Mouse (Mus musculus): ENCODE measurements around the gene Abhd15. TPM values are rescaled to one million over a fixed set of nuclear protein-coding genes. Genes with fewer than 3 reads are reported as not detected.

Abhd15 gene
- polyA plus RNA-seq, 1 experiment from 2014 or later, result 2.2 TPM

DNA sequence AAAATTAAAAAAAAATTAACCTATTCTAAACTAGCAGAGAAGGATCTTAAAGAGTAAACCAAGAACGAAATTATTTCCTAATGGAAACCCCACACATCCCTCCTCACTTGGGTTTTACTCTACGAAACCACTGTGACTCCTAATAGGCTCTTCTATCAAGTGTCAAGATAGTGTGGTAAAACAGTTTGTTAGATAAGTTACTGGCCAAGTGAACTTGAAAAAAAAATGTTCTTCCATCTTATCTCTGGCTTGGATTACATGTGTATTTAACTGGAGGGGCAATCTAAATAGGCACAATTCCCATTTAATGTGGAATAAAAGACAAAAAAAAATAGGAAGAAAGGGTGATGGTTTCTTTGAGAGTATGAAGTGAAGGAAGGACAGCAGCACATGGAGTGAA is 15.9 kb downstream of the Abhd15 start:
- Histone ChIP-seq H3K27me3 (no peaks in the 10 kb centered on the region), H3K9me3 (replicated peaks) (no peaks in the 10 kb centered on the region), H3K27ac (no peak overlapping the region), H3K4me1 (replicated peaks) (no peaks in the 10 kb centered on the region), H3K36me3 (peaks cover 16% of the 10 kb centered on the region), H3K4me2 (no peak overlapping the region), H3K4me3 (no peak overlapping the region), H3K9ac (no peak overlapping the region)
- WGBS, result 72% methylated on average over 2 of the region's 2 CpGs
- ATAC-seq (replicated peaks; ENCODE audit: insufficient number of reproducible peaks, insufficient read depth, low FRiP score, low read depth), result no peak

GRCm38 (mm10) chr11:77532202-77532846 is 17.4 kb downstream of the Abhd15 start:
- no peak overlapping the region for H3K4me3 ChIP-seq
- no peaks in the 10 kb centered on the region for H3K9me3 ChIP-seq (replicated peaks)
- 84% methylated on average over 4 of the region's 4 CpGs for WGBS
- H3K9ac ChIP-seq, result no peak overlapping the region
- H3K27ac ChIP-seq, result no peak overlapping the region
- no peaks in the 10 kb centered on the region for H3K27me3 ChIP-seq
- no peak overlapping the region for H3K4me2 ChIP-seq
- H3K4me1 ChIP-seq (replicated peaks), result no peaks in the 10 kb centered on the region
- H3K36me3 ChIP-seq, result peaks cover 30% of the 10 kb centered on the region
- no peak for ATAC-seq (replicated peaks; ENCODE audit: insufficient number of reproducible peaks, insufficient read depth, low FRiP score, low read depth)

DNA sequence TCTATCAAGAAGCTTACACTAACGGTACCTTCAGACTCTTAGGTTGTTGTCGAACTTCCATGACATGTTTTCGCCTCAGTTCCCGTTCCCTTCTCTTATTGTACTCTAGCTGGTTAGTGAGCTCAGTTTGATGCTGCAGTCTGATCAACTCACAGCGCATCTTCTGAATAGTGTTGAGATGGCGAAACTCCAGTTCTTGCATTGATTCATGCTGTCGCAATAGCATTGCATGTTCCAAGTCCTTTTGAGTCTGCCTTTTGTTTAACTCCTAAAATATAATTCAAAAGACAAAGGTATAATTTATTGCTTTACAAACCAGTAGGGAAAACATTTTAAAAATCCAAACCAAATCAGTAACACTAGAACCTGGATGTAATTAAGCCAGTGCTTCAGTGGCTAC is 30.3 kb downstream of the Abhd15 start:
- H3K36me3 ChIP-seq, result peaks cover 66% of the 10 kb centered on the region
- 92% methylated on average over 7 of the region's 7 CpGs for WGBS

GRCm38 (mm10) chr11:77585201-77585600 is 70.3 kb downstream of the Abhd15 start:
- no peak overlapping the region for H3K27ac ChIP-seq
- no peak for ATAC-seq (replicated peaks; ENCODE audit: insufficient number of reproducible peaks, insufficient read depth, low FRiP score, low read depth)
- no peak overlapping the region for H3K4me2 ChIP-seq
- peaks cover 10% of the 10 kb centered on the region; the same call in 1 of the 2 replicates for H3K4me1 ChIP-seq (replicated peaks)
- H3K9ac ChIP-seq, result no peak overlapping the region
- H3K27me3 ChIP-seq, result no peaks in the 10 kb centered on the region
- H3K36me3 ChIP-seq, result peaks cover 35% of the 10 kb centered on the region
- H3K9me3 ChIP-seq (replicated peaks), result no peaks in the 10 kb centered on the region
- 87% methylated on average over 3 of the region's 3 CpGs for WGBS
- H3K4me3 ChIP-seq, result no peak overlapping the region

More for the DNA sequence above, 30.3 kb downstream of the Abhd15 start:
- Histone ChIP-seq H3K4me2 (no peak overlapping the region), H3K9me3 (replicated peaks) (no peaks in the 10 kb centered on the region), H3K9ac (no peak overlapping the region), H3K4me1 (replicated peaks) (no peaks in the 10 kb centered on the region), H3K27ac (no peak overlapping the region), H3K27me3 (no peaks in the 10 kb centered on the region), H3K4me3 (no peak overlapping the region)
- no peak for ATAC-seq (replicated peaks; ENCODE audit: insufficient number of reproducible peaks, insufficient read depth, low FRiP score, low read depth)

Other genes starting within 250 kb of the Abhd15 start
- 42.4 and 43.7 TPM in 2 replicates for gene Coro6, start 52.7 kb upstream of the Abhd15 start, polyA plus RNA-seq (2015; fragmentation: Nextera tagmentation; extraction: Ambion mirVana)
- gene Ankrd13b, start 25.4 kb upstream of the Abhd15 start, polyA plus RNA-seq (2015; fragmentation: Nextera tagmentation; extraction: Ambion mirVana), result 3.2 and 4.9 TPM in 2 replicates
- 6.8 and 10.0 TPM in 2 replicates for gene Git1, start 21.6 kb upstream of the Abhd15 start, polyA plus RNA-seq (2015; fragmentation: Nextera tagmentation; extraction: Ambion mirVana)
- 26.3 and 32.2 TPM in 2 replicates for gene Trp53i13, start 859 bp downstream of the Abhd15 start, polyA plus RNA-seq (2015; fragmentation: Nextera tagmentation; extraction: Ambion mirVana)
- gene Gm10392, start 4.1 kb downstream of the Abhd15 start, polyA plus RNA-seq (2015; fragmentation: Nextera tagmentation; extraction: Ambion mirVana), result 0.13 TPM in 1 of 2 replicates, not detected in the other
- 11.4 and 13.6 TPM in 2 replicates for gene Taok1, start 92.7 kb downstream of the Abhd15 start, polyA plus RNA-seq (2015; fragmentation: Nextera tagmentation; extraction: Ambion mirVana)
- 3.7 TPM in 2 replicates for gene Nufip2, start 171.0 kb downstream of the Abhd15 start, polyA plus RNA-seq (2015; fragmentation: Nextera tagmentation; extraction: Ambion mirVana)
- not detected in 2 replicates for gene Cryba1, start 210.2 kb downstream of the Abhd15 start, polyA plus RNA-seq (2015; fragmentation: Nextera tagmentation; extraction: Ambion mirVana)
- gene Myo18a, start 248.1 kb downstream of the Abhd15 start, polyA plus RNA-seq (2015; fragmentation: Nextera tagmentation; extraction: Ambion mirVana), result 107 and 109 TPM in 2 replicates